Mouse (Mus musculus) liver, adult (tissue): Measurements from ENCODE around the gene Gm5538.

Experiments
- GATA4 ChIP-seq: IDR thresholded peaks from 2 replicates; pipeline ENCODE4 v1.6.1; 2014; ENCODE audit warnings: mild to moderate bottlenecking, low read length; ENCODE audit not compliant: insufficient replicate concordance

The Gm5538 gene

DNA sequence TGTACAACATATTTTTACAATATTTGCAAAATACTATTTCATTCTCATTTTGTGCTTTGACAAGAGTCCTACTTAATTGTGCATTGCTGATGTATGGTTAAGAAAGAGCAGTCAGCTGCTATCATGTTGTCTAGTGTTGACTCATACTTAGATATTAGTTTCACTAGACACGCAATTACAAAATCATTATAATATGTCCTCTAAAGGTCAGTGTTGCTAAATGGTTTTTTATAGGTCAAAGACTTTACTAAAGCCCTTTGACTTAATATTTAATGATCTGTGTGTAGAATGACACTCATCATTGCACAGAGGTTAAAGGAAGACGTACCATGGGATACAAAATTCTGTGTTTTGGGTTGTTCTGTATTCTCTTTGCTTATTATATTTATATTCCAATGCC lies at the start of gene Gm5538:
Gene Gm5538, plus strand, starts transcription at position 301 of the 400 bp plus-strand sequence.
- no peak for TF ChIP-seq GATA4

GRCm38 (mm10) chr3:59697391-59697790 lies 32.2 kb upstream of the Gm5538 start:
- TF ChIP-seq GATA4: no peak

DNA sequence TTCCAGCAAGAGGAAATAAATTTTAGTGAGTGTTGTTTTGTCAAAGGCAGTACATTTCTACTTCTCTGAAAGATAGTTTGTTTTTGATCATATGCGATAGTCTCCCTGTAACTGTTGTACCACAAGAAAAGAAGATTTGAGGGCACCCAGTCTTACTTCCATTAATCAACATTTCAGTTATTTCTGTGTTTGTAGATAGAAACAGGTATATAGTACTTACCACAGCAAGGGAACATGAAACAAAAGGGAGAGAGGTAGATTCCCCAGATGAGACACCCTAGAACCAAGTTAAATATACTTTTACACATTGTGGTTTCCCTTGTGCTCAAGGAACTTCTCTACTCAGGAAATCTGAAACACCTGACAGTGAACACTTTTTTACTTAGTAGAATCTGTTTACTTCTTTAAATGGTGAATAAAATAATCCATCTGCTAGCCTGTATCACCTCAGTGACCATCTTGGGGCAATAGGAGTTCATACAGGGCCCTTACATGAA lies 26.9 kb upstream of the Gm5538 start:
- TF ChIP-seq GATA4: no peak

- no peak for TF ChIP-seq GATA4
Observed at GRCm38 (mm10) chr3:59739866-59740265, 10.3 kb downstream of the Gm5538 start.

GRCm38 (mm10) chr3:59744181-59744580 lies 14.6 kb downstream of the Gm5538 start:
- no peak for TF ChIP-seq GATA4
